Mouse (Mus musculus) large intestine, adult 2 months (tissue): ENCODE measurements around the gene Trim80. TPM values are rescaled to one million over a fixed set of nuclear protein-coding genes. Genes with fewer than 3 reads are reported as not detected.
"Not testable (repeated sequence)": the region's sequence is repeated elsewhere in the genome, so short reads cannot be mapped to it uniquely, and the experiment has no call there.

Experiments used
- DNase-seq: peaks from one replicate; pipeline ENCODE4 v3.0.0-alpha.2; 2012; ENCODE audit warnings: low read depth, low spot score
- WGBS: fragments of 180-500 bp; shearing (Covaris S2); methylation state at CpG from one replicate; pipeline ENCODE4 v1.1.7; 2018; 5-methylcytosine and 5-hydroxymethylcytosine counted together
- polyA plus RNA-seq: library from polyadenylated mRNA; depleted of rRNA; stranded (reverse); fragments of >200 nt; gene quantifications from 2 replicates; pipeline ENCODE4 v1.2.3, GENCODE M21; 2012

Trim80 gene
- polyA plus RNA-seq, 1 experiment: 0.86 TPM

DNA sequence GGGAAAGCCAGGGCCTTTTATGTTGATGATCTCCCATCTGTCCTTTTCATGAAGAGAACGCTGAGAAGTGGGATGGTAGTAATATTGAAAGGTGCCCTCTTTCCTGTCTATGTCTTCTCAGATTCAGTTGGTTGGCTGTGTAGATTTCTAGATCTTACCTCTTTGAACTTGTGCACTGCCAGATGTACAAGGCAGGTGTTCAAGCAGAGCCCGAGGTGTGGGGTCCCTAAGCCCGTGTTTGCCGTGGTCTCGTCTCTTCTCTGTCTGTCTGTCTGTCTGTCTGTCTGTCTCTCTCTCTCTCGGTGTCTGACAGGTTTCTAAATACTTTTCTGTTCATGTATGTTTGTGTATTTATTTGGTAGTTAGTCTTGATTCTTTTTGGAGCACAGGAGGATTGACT, 14.7 kb upstream of the Trim80 start:
- DNase-seq: no peak
- WGBS: 89% methylated on average over 6 of the region's 6 CpGs

DNA sequence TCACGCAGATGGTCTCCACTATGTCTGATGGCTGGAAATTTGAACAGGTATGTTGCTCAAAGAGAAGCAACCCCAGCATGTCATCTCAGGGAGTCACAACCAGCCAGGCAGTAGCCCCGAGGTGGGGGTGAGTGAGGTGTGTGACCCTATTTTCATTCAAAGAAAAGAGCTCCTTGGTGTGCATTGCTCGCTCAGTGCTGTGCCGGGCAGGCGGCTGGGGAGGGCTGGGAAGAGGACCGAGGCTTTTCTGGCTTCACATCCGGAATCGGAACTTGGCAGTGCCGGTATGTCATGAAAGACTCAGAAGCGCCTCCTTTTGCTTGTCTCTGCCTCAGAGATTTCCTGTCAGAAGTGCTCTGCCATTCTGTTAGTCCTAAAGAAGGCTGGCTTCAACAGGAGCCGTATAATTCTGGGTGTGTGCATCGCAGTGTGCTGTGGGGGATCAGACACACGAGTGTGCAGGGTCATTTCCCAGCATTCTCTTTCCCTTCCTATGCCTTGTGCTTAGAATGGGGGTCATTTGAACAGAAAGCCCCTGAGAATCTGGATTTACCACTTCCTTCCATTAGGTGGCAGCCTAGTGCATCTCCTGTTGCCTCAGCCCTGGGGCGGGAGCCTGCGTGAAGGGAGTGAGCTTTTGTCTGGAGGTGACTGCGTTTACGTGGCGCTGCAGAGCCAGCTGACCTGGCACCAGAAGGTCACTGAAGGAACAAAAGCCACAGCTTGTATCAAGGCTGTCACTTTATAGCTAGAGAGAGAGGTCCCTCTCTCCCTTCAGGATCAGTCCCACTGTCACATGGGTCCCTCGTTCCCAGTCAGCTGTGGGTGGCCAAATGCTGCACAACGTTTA, 12.6 kb upstream of the Trim80 start:
- 40% methylated on average over 20 of the region's 20 CpGs for WGBS
- no peak for DNase-seq

DNA sequence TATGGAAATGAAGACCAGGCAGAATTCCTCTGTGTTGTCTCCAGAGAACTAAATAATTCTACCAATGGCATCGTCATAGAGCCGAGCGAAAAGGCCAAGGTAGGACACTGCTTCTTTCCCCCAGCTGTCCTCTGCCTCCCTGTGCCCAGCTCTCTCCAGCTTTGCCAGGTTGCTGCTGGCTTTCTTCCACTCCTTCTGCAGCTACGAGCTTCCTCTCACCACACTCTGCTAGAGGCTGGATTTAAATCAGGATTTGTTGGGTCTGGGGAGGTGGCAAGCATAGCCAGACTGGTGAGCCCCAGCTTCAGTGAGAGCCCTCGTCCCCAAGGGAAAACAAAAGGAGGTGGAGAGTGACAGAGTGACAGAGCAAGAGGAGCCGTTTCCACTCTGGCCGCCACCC, 11.0 kb upstream of the Trim80 start:
- no peak for DNase-seq
- 86% methylated on average over 7 of the region's 7 CpGs for WGBS

DNA sequence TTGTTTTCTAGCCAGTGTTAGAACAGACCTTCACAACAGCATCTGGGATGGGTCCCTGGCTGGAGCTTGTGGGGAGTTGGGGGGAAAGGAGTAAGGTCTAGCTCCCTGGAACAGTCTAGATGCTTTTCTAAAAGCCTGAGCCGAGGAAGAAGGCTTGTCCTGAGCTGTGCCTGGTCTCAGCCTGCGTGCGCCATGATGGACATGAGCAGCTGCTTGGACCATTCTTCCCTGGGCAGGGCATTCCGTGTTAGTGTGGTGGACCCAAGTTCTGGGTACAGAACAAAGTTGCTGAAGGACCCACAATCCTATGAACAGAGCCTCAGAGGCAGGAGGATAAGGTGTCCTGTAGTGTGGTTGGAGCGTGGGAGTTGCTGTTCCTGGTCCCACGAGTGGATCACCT, 9.8 kb upstream of the Trim80 start:
- no peak for DNase-seq
- WGBS: 94% methylated on average over 6 of the region's 6 CpGs

DNA sequence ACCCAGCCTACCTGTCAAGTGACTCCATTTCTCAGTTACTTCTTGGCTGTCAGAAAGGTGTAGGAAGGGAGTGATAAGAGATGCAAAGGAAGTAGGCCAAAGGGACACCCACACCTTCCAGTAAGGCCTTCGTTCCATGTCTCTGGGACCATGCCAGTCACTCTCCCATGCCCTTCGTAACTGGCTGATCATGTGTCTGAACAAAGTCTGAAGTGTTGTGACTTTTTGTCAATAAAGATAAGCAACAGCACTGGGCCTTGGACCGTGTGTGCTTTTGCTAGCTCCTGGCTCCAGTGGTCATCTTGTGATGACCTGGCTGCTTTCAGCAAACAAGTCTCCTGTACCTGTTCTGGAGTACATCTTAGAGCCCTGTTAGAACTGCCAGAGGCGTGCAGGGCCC, 7.5 kb upstream of the Trim80 start:
- DNase-seq: no peak
- WGBS: 27% methylated on average over 4 of the region's 4 CpGs

DNA sequence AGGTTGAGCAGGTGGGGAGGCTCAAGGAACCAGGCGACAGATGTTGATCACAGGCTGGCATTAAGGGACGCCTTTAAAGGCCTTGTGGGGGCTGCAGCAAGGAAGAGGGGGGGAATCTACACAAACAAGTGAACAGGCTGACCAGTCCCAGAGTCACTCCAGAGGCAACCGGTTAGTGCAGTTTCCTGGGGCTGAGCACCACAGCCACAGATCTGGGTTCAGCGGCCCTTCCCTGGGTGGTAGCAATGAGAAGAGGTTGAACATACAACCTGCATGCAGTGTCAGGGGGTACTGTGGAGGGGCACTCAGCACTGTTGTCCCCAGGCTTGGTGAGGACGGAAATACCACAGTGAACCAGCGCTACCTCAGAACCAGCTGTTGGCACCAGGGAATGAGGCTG, 7.0 kb upstream of the Trim80 start:
- no peak for DNase-seq

DNA sequence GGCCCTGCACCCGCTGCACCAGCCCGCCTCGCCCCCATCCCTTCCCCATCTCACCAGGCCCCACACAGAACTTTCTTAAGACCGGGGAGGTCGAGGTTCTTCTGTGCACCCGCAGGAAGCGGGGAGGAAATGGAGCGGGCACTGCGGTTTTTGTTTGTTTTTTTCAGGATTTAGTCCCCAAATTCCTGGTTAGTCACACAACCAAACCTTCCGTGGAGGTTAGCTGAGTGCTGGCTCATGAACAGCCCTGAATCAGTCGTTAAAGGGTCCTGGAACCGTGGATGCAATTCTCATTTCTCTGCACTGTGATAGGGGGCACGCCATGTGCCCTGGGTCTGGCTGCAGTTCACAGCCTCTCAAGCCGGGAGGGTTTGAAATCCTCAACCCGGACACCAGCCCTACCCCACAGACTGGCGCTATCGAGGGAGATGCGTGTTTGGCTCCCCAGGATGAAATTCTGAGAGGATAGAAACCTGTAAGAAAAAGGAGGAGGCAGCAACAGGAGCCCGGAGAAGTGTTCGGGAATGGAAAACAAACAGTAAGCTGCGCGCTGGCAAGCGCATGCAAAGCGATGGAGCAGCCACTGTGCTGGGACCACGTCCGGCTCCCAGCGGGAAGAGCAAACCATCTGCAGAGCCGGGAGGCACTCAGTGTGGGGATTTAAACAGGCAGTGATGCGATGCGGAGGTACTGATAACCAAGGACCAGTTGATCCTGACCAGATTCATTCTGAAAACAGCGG, 4.6 kb upstream of the Trim80 start:
- no peak for DNase-seq
- WGBS: 30% methylated on average over 31 of the region's 31 CpGs

More for the DNA sequence above, 7.0 kb upstream of the Trim80 start:
- 79% methylated on average over 6 of the region's 6 CpGs for WGBS

DNA sequence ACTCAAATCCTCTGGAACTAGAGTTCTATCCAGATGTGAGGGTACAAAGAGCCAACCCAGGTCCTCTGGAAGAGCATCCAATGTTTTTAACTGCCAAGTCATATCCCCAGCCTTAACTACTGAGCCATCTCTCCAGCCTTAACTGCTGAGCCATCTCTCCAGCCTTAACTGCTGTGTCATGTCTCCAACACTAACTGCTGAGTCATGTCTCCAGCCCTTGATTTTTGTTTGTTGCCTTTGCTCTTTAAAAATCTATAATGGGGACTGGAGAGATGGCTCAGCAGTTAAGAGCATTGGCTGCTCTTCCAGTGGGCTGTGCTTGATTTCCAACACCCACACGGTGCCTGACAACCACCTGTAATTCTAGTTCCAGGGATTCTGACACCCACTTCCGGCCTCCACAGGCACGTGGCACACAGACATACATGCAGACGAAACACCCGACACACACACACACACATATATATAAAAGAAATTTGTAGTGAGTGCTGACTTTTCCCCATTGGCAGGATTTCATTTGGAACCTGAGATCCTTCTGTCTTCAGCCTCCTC, 2.7 kb upstream of the Trim80 start:
- DNase-seq: no peak

DNA sequence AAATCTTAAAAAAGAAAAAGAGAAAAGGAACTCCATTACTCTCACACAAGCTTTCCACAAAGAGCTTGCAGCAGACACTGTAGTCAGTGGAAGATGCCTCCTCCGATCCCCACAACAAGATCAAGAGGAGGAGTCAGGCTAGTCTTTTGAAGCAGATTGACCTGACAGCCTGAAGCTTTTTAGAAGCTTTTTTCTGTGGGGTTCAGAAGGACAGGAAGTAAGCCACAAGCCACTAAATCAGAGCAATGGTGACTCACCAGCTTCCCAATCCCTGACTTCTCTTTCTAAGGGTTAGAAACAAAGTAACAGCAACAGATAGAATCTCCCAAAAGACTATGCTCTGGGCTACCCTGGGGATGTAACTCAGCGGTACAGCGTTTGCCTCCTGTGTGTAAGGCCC, 1.0 kb upstream of the Trim80 start:
- DNase-seq: no peak
- 83% methylated on average over 3 of the region's 3 CpGs for WGBS

More for the DNA sequence above, 2.7 kb upstream of the Trim80 start:
- 74% methylated on average over 5 of the region's 5 CpGs for WGBS

DNA sequence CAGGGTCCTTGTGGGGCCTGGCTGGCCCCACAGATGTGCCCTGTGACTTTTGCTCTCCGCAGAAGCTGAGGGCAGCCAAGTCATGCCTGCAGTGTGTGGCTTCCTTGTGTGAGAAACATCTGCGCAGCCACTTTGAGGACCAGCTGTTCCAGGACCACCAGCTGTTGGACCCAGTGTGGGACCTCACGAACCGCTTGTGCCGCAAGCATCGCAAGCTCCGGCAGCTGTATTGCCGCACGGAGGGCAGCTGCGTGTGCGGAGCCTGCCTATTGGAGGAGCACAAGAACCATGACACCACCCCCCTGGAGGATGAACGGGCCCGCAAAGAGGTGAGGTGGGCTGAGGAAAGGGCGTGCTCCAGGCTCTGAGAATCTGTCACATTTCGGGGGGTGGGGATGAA, 1.1 kb downstream of the Trim80 start:
- no peak for DNase-seq
- 76% methylated on average over 15 of the region's 15 CpGs for WGBS

DNA sequence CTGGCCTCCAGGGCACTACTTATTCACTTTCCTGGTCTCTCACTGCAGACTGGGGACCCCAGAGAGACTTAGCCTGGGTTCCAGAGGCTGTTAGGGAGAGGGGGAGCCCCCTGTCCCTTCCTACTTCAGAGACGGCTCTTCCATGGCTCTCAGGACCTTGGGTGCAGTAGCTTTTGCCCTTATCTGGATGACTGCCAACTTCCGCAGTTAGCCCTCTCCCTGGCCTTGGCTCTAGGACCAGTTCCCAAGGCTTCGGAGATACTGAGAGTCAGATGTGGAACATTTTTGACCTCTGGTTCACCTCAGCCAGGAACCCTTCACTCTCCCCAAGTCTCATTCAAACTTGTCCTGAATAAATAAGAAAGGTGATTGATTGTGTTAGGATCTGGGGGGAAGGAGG, 6.6 kb downstream of the Trim80 start:
- no peak for DNase-seq
- 21% methylated on average over 3 of the region's 3 CpGs for WGBS

DNA sequence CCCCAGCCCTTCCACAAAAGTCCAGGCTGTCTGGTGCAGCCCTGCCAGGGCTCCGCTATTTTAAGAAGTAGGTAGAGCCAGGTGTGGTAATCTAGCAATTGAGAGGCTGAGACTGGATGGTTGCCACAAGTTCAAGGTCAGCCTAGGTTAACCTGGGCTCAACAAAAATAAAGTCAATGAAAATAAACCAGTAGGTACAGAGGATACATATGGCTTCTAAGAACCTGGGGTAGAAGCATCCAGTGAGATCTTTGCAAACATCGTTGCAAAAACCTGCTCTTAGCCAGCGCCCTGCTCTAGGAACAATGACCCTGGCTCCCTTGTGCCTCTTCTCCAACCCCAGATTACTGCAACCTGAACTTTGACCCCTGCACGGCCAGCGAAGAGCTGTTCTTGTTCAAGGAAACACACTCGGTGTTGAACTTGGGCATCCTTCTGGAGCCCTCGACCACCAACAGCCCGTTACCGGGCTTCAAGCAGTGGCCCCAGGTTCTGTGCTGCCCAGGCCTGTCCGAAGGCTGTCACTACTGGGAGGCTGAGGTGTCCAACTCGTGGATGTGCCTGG, 7.1 kb downstream of the Trim80 start:
- DNase-seq: no peak
- 53% methylated on average over 11 of the region's 11 CpGs for WGBS

DNA sequence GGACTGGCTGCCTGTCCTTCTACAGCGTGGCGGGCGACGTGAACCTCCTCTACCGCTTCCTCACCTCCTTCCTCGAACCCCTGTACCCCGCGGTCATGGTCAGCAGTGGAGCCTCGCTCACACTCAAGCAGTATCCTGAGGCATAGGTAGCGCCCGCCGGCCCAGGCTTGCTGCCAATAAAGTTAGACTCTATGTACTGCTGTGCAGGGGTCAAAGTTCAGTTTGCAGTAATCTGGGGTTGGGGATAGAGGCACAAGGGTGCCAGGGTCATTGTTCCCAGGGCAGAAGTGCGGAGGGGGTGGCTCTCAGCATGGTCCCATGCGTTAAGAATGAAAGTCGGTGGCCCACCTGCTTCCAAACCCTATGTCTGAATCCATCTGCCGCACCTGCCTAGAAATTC, 7.7 kb downstream of the Trim80 start:
- 44% methylated on average over 16 of the region's 16 CpGs for WGBS
- DNase-seq: no peak

DNA sequence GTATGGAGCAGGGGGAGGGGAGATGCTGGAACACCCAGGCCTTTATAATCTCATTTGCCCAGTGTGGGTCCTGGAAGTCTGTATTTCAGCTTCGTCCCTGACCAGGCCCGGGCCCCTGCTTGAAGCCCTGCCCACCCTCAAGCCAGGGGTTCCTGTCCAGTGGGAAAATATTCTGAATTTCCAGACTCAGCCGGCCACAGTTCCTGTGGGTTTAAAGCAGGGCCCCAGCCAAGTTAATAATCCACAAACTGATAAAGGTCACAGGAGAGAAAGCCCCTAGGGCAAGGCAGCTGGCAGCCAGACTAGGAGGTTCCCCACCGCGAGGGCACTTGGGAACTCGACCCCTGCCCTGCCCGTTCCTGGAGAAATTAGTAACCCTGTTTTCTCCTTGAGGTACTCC, 8.7 kb downstream of the Trim80 start:
- DNase-seq: no peak
- 38% methylated on average over 7 of the region's 7 CpGs for WGBS

DNA sequence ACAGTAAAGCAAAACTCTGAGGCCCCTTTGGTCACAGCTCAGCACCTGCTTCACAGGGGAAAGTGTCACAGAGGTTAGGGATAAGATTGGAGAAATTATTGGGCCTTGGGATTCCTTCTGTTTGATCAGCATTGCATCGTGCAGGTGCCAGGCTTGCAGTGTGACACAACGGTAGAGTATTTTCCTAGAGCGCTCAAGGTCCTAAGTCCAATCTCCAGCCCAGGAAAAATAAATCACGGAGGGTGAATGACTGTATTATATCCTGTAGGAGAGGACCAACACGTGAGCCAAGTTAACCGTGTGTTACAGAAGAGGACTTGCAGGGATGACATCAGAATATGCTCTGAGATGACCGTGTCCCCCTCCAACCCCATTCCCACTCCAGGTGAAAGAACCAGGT, 9.8 kb downstream of the Trim80 start:
- peak; percentile 84 for DNase-seq
- WGBS: 45% methylated on average over 7 of the region's 7 CpGs

DNA sequence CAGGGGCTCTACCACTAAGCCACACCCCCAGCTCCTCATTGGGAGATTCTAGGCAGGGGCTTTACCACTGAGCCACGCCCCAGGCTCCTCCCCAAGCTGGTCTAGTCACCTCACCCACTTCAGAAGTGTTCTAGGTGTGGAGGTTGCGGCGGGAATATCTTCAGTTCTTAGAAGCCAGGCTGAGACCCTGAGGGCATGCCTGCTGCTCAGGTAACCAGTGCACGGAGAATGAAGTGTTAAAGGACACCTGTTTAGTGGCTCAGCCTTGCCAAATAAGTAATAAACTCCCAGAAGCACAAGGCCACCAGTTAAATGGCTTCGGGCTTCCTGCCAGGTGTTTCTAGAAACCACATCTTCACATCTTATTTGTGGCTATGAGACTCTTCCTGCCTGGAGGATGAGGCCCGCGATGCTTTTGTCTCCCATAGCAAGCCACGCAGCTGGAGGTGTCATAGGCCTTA, 11.5 kb downstream of the Trim80 start:
- 21% methylated on average over 8 of the region's 8 CpGs for WGBS
- no peak for DNase-seq

DNA sequence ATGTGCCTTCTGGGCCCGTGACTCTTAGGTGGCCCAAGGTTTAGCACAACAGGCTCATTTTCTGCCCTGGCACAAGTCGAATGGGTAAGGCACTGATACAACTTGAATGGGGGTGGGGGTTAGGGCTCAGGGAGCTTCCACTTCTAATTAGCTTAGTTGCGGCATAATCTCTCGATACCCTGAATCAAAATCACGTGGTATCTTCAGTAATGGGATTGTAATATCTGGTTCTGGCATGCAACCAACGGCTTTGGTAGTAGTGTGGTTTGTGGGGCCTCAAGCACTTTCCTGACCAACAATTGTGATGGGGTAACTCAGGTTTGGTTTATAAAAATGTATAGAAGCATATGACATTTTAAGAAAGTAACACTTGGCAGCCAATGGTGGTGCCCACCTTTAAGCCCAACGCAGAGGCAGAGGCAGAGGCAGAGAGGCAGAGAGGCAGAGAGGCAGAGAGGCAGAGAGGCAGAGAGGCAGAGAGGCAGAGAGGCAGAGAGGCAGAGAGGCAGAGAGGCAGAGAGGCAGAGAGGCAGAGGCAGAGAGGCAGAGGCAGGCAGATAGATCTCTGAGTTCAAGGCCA, 12.0 kb downstream of the Trim80 start:
- WGBS: 40% methylated on average over 7 of the region's 7 CpGs
- no peak for DNase-seq

DNA sequence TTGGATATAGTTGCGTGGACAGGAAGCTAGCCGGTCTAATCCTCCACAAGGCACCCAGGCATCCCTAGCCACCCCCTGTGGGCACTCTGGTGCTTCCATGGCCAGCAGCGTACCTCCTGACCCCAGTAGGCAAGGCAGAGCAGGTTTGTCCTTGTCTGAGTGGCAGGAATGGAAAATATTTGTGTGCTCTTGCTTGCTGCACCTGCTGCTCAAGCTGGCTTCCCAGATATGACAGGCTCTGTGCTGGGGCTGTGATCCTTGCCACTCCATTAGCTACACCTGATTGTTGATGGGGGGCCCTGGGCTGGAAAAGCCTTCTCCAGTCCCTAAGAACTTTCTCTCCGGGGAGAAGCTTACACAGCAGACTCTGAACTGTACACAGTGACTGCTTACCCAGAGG, 13.0 kb downstream of the Trim80 start:
- WGBS: 58% methylated on average over 4 of the region's 4 CpGs

DNA sequence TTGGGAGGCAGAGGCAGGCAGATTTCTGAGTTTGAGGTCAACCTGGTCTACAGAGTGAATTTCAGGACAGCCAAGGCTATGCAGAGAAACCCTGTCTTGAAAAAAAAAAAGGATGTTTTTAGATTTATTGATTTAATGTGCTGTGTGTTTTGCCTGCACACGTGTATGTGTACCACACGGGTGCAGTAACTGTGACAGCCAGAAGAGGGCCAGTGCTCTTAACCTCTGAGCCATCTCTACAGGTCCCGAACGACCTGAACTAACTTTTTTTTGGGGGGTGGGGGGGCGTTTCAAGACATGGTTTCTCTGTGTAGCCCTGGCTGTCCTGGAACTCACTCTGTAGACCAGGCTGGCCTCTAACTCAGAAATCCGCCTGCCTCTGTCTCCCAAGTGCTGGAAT, 14.5 kb downstream of the Trim80 start:
- 93% methylated on average over 6 of the region's 6 CpGs for WGBS
- DNase-seq: not testable (repeated sequence)

More for the DNA sequence above, 13.0 kb downstream of the Trim80 start:
- no peak for DNase-seq

DNA sequence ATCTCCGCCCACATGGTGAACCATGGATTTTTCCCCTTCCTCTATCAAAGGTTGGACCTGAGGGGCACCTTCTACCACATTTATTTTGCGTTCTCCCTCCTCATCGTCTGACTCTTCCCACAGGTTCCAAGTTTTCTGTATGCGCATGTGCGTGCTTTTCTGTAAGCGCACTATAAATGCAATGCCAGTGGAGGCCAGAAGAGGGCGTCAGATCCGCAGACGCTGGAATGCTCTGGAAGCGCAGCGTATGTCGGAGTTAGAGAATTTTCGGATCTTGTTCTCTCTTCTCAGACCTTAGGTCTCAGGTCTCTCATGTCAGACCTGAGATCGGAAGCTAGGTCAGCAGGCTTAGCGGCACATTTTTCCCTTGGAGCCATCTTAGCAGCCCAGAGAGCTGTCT, 15.3 kb downstream of the Trim80 start:
- DNase-seq: no peak
- 88% methylated on average over 15 of the region's 15 CpGs for WGBS
